Mouse (Mus musculus): ENCODE measurements around the gene Hao2.

Gene Hao2

DNA sequence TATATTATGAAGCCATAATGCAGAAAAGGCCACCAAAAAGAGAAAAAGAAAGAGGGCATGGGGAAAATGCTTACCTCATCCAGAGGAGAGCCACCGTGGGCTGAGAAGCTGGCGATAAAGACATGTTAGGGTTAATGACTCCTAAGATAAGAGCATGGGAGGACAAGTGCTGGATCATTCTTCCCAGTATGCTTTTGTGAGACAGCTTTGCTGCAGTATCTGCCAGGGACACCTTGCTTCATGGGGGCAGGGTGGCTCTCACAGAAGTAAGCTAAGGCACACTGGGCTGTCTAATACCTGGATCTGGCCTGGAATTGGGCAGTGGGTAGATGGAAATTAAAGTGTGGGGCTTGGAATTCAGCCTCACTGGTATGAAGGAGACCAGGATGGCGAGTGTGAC, 37.9 kb downstream of the Hao2 start:
- no peak for DNase-seq

DNA sequence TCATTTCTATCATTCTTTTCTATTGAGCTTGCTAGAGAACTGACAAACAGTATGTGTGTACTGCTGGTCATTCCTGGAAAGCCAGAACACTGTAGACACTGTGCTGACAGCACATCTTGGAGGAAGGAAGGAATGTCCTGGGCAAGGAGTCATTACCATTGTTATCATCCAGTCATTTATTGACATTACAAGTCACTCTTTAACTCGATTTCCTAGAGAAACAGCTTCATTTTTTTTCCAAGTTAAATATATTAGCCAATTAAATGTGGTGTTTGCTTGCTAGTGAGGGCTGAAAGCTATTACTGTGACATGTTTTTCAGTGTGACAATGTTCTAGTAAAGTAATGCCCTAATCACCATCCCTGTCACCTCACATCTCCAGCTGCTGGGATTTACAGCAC, 39.4 kb downstream of the Hao2 start:
- no peak for DNase-seq

DNA sequence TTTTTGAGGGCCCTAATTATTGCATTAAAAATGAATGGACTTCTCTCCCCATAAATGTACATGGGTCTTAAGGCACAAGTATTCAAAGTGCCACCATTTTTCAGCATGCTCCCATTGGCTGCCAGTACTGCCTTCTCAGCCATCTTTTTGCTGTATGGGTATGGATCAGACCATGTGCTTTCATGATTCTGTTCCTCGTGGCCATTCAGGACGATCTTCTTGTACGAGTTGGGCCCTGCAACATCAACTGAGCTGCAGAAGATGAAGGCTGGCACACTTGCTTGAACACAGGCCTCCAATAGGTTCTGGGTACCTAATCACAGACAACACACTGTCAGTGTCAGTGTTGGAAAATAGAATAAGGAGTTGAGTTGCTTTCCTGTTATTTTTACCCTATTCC, 40.0 kb downstream of the Hao2 start:
- no peak for DNase-seq

DNA sequence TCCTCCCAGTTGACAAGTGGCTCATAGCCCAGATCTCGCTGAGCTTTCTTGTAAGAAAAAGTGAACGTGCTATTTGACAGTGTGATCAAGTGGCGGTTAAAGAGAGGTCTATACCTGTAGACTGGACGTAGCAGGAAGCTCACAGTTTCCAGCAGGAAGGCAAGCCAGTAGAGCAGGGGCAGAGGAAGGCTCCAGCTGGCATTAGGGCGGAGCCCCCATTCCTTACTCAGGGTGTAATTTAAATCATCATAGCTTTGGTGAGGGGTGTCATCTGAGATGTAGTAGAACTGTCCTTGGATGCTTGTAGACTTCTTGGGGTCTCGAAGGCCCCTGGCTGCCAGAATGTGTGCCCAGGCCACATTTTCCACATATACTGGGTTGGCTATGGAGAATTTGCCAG, 40.4 kb downstream of the Hao2 start:
- no peak for DNase-seq

DNA sequence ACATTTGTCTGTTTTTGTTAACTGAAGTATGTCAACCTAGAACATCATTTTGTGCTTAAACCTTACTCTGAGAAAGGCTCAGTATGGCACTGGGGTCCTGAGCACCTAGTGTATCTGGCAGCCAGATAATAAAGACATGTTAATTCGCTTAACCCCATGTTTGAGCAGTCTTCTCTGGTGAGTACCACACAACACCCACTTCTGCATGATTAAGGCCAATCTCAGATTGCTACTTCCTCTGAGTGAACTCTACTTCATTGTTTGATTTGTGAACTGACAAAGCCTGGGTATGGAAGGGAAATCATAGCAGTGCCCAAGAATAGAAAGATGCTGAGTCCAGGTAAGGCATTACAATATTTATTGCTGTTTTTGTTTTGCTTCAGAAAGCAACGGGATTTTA, 41.2 kb downstream of the Hao2 start:
- no peak for DNase-seq

DNA sequence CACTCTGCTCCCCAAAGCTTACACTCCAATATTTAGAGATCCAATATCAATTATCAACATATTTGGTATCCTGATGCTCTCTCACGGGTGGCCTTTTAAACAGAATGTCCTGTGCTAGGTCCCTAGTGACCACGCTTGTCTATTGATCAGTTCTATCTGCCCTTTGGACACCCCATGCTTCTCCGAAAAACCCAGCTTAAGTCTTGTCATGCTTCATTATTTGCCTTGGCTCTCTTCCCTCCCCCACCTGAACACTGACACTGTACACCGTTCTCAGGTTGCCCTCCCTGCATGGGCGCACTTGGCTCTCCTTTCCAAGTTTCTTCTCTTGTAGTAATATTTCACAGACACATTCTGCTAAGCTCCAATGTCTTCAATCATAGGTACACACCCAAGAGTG, 42.8 kb downstream of the Hao2 start:
- DNase-seq: no peak

DNA sequence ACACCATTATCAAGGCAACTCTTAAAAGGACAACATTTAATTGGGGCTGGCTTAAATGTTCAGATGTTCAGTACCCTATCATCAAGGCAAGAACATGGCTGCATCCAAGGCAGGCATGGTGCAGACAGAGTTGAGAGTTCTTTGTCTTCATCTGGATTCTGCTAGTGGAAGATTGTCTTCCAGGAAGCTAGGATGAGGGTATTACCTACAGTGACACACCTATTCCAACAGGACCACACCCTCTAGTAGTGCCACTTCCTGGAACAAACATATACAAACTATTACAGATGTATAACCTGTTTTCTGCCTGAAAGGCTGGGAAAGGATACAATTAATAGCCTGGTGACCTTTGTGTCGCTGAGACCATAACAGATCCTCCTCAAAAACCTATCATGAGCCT, 44.1 kb downstream of the Hao2 start:
- no peak for DNase-seq

Data from right cerebral cortex, postnatal 4 days (tissue).